7 mouse cellular contexts compared by ENCODE assay signal in the genomic region with DNA sequence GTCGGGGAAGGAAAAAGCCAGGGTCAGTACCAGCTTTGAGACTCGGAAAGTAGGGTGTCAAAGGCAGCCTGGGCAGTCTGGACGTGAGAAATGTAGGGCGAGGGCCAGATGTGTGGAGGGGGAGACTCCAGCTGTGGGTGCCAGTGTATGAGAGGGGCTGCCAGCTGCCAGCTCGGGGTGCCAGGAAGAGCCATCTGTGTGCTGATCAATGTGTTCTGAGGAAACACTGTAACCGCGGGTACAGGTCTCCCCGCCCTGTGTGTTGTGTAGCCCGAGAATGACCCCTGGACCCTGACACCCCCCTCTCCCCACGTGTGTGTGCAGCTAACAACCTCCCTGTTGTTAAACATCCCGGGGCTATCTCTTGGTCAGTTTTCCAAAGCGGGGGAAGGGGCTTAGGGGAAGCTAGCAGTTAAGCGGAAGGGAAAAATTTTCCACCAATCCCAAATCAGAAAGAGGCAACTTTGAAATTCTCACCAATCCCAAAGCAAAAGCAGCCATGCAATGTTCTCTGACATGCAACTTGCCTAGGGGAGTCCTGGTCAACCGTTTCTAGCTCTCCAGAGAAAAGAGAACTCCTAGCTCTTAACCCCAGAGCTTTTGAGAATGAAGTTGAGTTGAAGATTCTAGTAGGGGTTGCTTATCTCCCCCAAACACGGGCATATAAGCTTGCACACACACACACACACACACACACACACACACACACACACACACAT. TPM values are rescaled to one million over a fixed set of nuclear protein-coding genes. Genes with fewer than 3 reads are reported as not detected.
A peak's percentile ranks its signal among the peaks of the same experiment; 100 is the strongest.
DNase-seq lines count a peak whose midpoint lies in the region; ATAC-seq and TF ChIP-seq lines count a peak whose summit lies in the region.

No protein-coding gene starts in this region.

- ATAC-seq in lung, embryonic 16.5 days (ENCODE audit: low read depth), result peak; percentile 42
- no peak; the same call in none of the 2 replicates for ATAC-seq in hindbrain, embryonic 13.5 days (ENCODE audit: low FRiP score)
- peak; percentile 71 for ATAC-seq in midbrain, embryonic 15.5 days (replicated peaks)

- no peak for TF ChIP-seq POLR2A in cortical plate, adult 2 months (IDR thresholded peaks at IDR 0.05; ENCODE audit: extremely low read depth, insufficient read depth, low read length)

- no peak for TF ChIP-seq CTCF in cortical plate, adult 2 months (IDR thresholded peaks at IDR 0.05; ENCODE audit: extremely low read depth, insufficient read depth, low read length)

- H3K36me3 ChIP-seq in lung, embryonic 16.5 days (ENCODE audit: control insufficient read depth, insufficient read depth, low read length), result no peaks in the 10 kb centered on the region
- H3K36me3 ChIP-seq in hindbrain, embryonic 13.5 days, result no peaks in the 10 kb centered on the region
- no peaks in the 10 kb centered on the region for H3K36me3 ChIP-seq in midbrain, embryonic 15.5 days (replicated peaks)

- peak overlapping the region; percentile 70 for H3K9ac ChIP-seq in lung, embryonic 16.5 days (ENCODE audit: low read length)
- peak overlapping the region; percentile 74 for H3K9ac ChIP-seq in hindbrain, embryonic 13.5 days
- H3K9ac ChIP-seq in midbrain, embryonic 15.5 days, result peak overlapping the region; percentile 48

- DNase-seq in lung, postnatal 4 days, result no peak
- no peak for DNase-seq in cerebellum, adult 9-10 months
- DNase-seq in natural killer cell, adult 2 months (ENCODE audit: low spot score in 2 of 2), result no peak

- WGBS in lung, embryonic 16.5 days, result 5% methylated on average over 15 of the region's 15 CpGs
- 7% methylated on average over 14 of the region's 15 CpGs for WGBS in hindbrain, embryonic 13.5 days
- 9% methylated on average over 15 of the region's 15 CpGs for WGBS in midbrain, embryonic 15.5 days

- H3K4me3 ChIP-seq in lung, embryonic 16.5 days (ENCODE audit: low read length), result peak overlapping the region; percentile 57
- H3K4me3 ChIP-seq in cortical plate, adult 2 months (ENCODE audit: insufficient read depth, low read length), result peak overlapping the region; percentile 93
- peak overlapping the region; percentile 47 for H3K4me3 ChIP-seq in hindbrain, embryonic 13.5 days
- peak overlapping the region; percentile 51 for H3K4me3 ChIP-seq in midbrain, embryonic 15.5 days

- H3K4me2 ChIP-seq in lung, embryonic 16.5 days (ENCODE audit: low read depth, low read length), result peak overlapping the region; percentile 93
- peak overlapping the region; percentile 84 for H3K4me2 ChIP-seq in hindbrain, embryonic 13.5 days
- peak overlapping the region; percentile 82 for H3K4me2 ChIP-seq in midbrain, embryonic 15.5 days

- peaks cover 9% of the 10 kb centered on the region for H3K4me1 ChIP-seq in lung, embryonic 16.5 days (replicated peaks; ENCODE audit: control insufficient read depth, insufficient read depth, low read length)
- no peaks in the 10 kb centered on the region for H3K4me1 ChIP-seq in cortical plate, adult 2 months (ENCODE audit: control insufficient read depth, insufficient read depth, low read length)
- H3K4me1 ChIP-seq in hindbrain, embryonic 13.5 days (replicated peaks), result peaks cover 30% of the 10 kb centered on the region
- H3K4me1 ChIP-seq in midbrain, embryonic 15.5 days, result peaks cover 23% of the 10 kb centered on the region

- no peaks in the 10 kb centered on the region for H3K9me3 ChIP-seq in lung, embryonic 16.5 days (ENCODE audit: control insufficient read depth, low read length)
- no peaks in the 10 kb centered on the region for H3K9me3 ChIP-seq in hindbrain, embryonic 13.5 days
- no peaks in the 10 kb centered on the region for H3K9me3 ChIP-seq in midbrain, embryonic 15.5 days

- no peak overlapping the region for H3K27ac ChIP-seq in lung, embryonic 16.5 days (ENCODE audit: low read length)
- peak overlapping the region; percentile 87 for H3K27ac ChIP-seq in cortical plate, adult 2 months (ENCODE audit: insufficient read depth, low read length)
- H3K27ac ChIP-seq in hindbrain, embryonic 13.5 days, result no peak overlapping the region
- peak overlapping the region; percentile 31; the same call in 1 of the 2 replicates for H3K27ac ChIP-seq in midbrain, embryonic 15.5 days

- H3K27me3 ChIP-seq in lung, embryonic 16.5 days (ENCODE audit: control insufficient read depth, insufficient read depth, low read depth, low read length), result peaks cover 6% of the 10 kb centered on the region
- 0 out of 2 replicates have a peak, but pooled peaks cover 6% of the 10 kb centered on the region for H3K27me3 ChIP-seq in hindbrain, embryonic 13.5 days
- no peaks in the 10 kb centered on the region; the same call in 1 of the 2 replicates for H3K27me3 ChIP-seq in midbrain, embryonic 15.5 days (replicated peaks)

RNA-seq across cellular contexts. Expression of gene Usp2, which starts 0.6 kb away (rescaled TPM):
- polyA plus RNA-seq in lung, embryonic 16.5 days (2015; fragmentation: Nextera tagmentation; extraction: Ambion mirVana), result 12.2 and 16.9 TPM in 2 replicates
- 50.1 and 50.9 TPM in 2 replicates for polyA plus RNA-seq in cortical plate, adult 2 months (2012; rRNA removed)
- 8.1 and 12.2 TPM in 2 replicates for polyA plus RNA-seq in hindbrain, embryonic 13.5 days (2015; fragmentation: Nextera tagmentation; extraction: Ambion mirVana)
- 5.9 and 9.6 TPM in 2 replicates for polyA plus RNA-seq in midbrain, embryonic 15.5 days (2015; fragmentation: Nextera tagmentation; extraction: Ambion mirVana)

RNA-seq across cellular contexts. Expression of gene Thy1, which starts 24.2 kb away (rescaled TPM):
- polyA plus RNA-seq in lung, embryonic 16.5 days (2015; fragmentation: Nextera tagmentation; extraction: Ambion mirVana), result 2.4 and 4.1 TPM in 2 replicates
- 1,180 and 1,226 TPM in 2 replicates for polyA plus RNA-seq in cortical plate, adult 2 months (2012; rRNA removed)
- 0.27 and 0.55 TPM in 2 replicates for polyA plus RNA-seq in hindbrain, embryonic 13.5 days (2015; fragmentation: Nextera tagmentation; extraction: Ambion mirVana)
- 1.0 and 1.6 TPM in 2 replicates for polyA plus RNA-seq in midbrain, embryonic 15.5 days (2015; fragmentation: Nextera tagmentation; extraction: Ambion mirVana)

RNA-seq across cellular contexts. Expression of gene Mfrp, which starts 34.1 kb away (rescaled TPM):
- polyA plus RNA-seq in lung, embryonic 16.5 days (2015; fragmentation: Nextera tagmentation; extraction: Ambion mirVana), result 0.20 and 0.21 TPM in 2 replicates
- 0.15 and 0.35 TPM in 2 replicates for polyA plus RNA-seq in cortical plate, adult 2 months (2012; rRNA removed)
- polyA plus RNA-seq in hindbrain, embryonic 13.5 days (2015; fragmentation: Nextera tagmentation; extraction: Ambion mirVana), result 0.22 TPM in 1 of 2 replicates, not detected in the other
- 0.08 and 0.13 TPM in 2 replicates for polyA plus RNA-seq in midbrain, embryonic 15.5 days (2015; fragmentation: Nextera tagmentation; extraction: Ambion mirVana)

RNA-seq across cellular contexts. Expression of gene C1qtnf5, which starts 39.6 kb away (rescaled TPM):
- polyA plus RNA-seq in lung, embryonic 16.5 days (2015; fragmentation: Nextera tagmentation; extraction: Ambion mirVana), result 5.4 and 5.6 TPM in 2 replicates
- polyA plus RNA-seq in cortical plate, adult 2 months (2012; rRNA removed), result 24.7 and 30.5 TPM in 2 replicates
- polyA plus RNA-seq in hindbrain, embryonic 13.5 days (2015; fragmentation: Nextera tagmentation; extraction: Ambion mirVana), result 3.2 and 5.3 TPM in 2 replicates
- 2.9 and 4.1 TPM in 2 replicates for polyA plus RNA-seq in midbrain, embryonic 15.5 days (2015; fragmentation: Nextera tagmentation; extraction: Ambion mirVana)

RNA-seq across cellular contexts. Expression of gene Gm49380, which starts 45.9 kb away (rescaled TPM):
- polyA plus RNA-seq in lung, embryonic 16.5 days (2015; fragmentation: Nextera tagmentation; extraction: Ambion mirVana), result 0.13 and 0.14 TPM in 2 replicates
- 0.10 and 0.19 TPM in 2 replicates for polyA plus RNA-seq in cortical plate, adult 2 months (2012; rRNA removed)
- polyA plus RNA-seq in hindbrain, embryonic 13.5 days (2015; fragmentation: Nextera tagmentation; extraction: Ambion mirVana), result 0.12 and 0.49 TPM in 2 replicates
- 0.13 and 0.25 TPM in 2 replicates for polyA plus RNA-seq in midbrain, embryonic 15.5 days (2015; fragmentation: Nextera tagmentation; extraction: Ambion mirVana)

Comparison
In these comparisons a context has a peak if more than half of its experiments do, and no peak if none do; other contexts are left out.
1. H3K27ac ChIP-seq: peak in cortical plate, adult 2 months (single experiment) and midbrain, embryonic 15.5 days (single experiment); none in lung, embryonic 16.5 days (single experiment) and hindbrain, embryonic 13.5 days (single experiment).
2. RNA of gene Thy1, which starts 24.2 kb away (polyA plus RNA-seq): 1,180 to 1,226 TPM in cortical plate, adult 2 months; 2.4 to 4.1 TPM in lung, embryonic 16.5 days, 1.0 to 1.6 TPM in midbrain, embryonic 15.5 days and 0.27 to 0.55 TPM in hindbrain, embryonic 13.5 days; every median in the first group is over 100 times any median in the second.
3. Peak in every context shown above with its lines, with median percentiles within 50 percentile points of each other: H3K4me2 ChIP-seq, H3K4me3 ChIP-seq and H3K9ac ChIP-seq.